Mouse (Mus musculus): ENCODE data around the gene Rhox8.
"Not testable (repeated sequence)": the region's sequence is repeated elsewhere in the genome, so short reads cannot be mapped to it uniquely, and the experiment has no call there.

Rhox8 gene

GRCm38 (mm10) chrX:37878844-37879243, at the start of gene Rhox8:
TSS of gene Rhox8 (minus strand) at chrX:37878944.
- no peak for DNase-seq (ENCODE audit: low spot score)

DNA sequence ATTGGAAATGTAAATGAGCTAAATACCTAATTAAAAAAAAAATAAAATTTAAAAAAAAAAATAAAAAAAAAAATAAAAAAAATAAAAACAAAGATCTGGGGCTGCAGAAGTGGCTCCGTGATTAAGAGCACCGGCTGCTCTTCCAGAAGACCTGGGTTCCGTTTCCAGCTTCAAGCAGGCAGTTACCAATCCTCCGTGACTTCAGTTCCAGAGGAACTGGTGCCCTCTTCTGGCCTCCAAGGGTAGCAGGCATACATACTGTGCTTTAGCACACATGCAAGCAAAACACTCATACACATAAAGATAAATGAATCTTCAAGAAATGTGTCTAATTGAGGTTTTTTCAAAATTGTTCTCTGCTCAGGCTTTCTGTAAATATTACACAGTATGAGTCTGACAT, 37.6 kb upstream of the Rhox8 start:
- no peak for DNase-seq (ENCODE audit: low spot score)

- no peak for DNase-seq (ENCODE audit: low spot score)
These were observed 29.8 kb upstream of the Rhox8 start for GRCm38 (mm10) chrX:37908581-37908980.

DNA sequence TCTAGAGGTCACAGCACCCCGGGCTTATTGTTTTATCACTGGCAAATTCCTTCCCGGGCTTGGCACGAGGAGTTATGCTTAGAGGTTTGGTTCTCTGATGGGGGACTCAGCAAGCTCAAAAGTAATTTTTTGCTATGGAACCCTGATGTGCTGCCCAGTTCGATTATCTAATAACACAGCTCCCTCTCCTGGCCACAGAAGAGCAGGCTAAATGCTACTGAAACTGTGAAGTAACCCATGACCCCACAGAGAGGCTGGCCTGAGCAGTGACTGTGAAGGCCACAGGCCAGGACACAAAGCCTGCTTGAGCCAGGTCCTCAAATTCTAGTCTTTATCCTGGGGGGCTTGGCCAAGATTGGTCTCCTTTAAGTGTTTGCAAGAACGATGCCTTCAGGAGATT, 25.0 kb upstream of the Rhox8 start:
- DNase-seq (ENCODE audit: low spot score) = no peak

DNA sequence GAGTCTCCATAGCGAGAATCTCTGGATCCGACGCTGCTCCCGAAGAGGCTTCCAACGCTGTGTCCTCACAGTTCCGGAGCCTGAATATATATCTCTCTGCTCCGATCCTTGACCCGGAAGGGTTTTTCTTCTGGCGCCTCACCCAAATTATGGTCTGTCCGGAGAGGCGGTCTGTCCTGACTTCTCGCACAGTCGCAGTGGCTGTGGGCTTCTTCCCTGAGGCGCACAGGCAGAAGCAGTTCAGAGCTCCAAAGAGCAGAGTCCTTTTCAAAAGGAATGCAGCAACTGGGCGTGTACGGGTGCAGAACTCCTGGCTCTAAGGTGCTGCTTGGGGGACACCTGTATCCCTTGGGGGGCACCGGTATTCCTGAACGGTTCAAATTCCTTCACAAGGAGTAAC, 22.9 kb upstream of the Rhox8 start, which contains the start of gene Rhox9:
Gene Rhox9 (minus strand): TSS at position 101 of the 400 bp plus-strand sequence.
- DNase-seq (ENCODE audit: low spot score) = not testable (repeated sequence)

DNA sequence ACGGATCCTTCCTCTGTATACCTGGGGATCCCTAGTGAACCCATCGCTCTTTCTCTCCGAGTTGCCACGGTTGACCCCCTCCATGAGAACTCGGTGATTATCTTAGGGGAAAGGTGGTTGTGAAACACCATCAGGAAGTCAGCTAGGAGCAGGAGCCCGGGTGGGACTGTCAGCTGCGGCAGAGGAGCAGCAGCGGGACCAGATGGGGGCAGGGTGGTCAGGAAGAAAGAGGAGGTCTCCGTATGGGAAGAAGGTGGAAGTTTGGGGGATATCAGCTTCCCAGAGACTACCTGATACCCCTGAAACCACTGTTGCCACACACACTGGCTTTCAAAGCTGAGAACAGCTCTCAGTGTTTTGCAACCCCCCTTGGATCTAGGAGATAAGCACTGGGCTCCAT, 18.4 kb upstream of the Rhox8 start, which contains the start of gene Rhox7b:
Gene Rhox7b (minus strand): TSS at position 101 of the 400 bp plus-strand sequence.
- DNase-seq (ENCODE audit: low spot score) = not testable (repeated sequence)

- no peak for DNase-seq (ENCODE audit: low spot score)
These were observed 7.1 kb downstream of the Rhox8 start for GRCm38 (mm10) chrX:37871641-37872040.

GRCm38 (mm10) chrX:37831386-37831785, 47.4 kb downstream of the Rhox8 start, which contains the start of gene Rhox7a:
TSS of gene Rhox7a (plus strand) at chrX:37831686.
- DNase-seq (ENCODE audit: low spot score) = not testable (repeated sequence)

- DNase-seq (ENCODE audit: low spot score) = not testable (repeated sequence)
These were observed 52.1 kb downstream of the Rhox8 start, which contains the start of gene Rhox6 for GRCm38 (mm10) chrX:37826610-37827009. TSS of gene Rhox6 (plus strand) at chrX:37826910.
